In the genomic region with DNA sequence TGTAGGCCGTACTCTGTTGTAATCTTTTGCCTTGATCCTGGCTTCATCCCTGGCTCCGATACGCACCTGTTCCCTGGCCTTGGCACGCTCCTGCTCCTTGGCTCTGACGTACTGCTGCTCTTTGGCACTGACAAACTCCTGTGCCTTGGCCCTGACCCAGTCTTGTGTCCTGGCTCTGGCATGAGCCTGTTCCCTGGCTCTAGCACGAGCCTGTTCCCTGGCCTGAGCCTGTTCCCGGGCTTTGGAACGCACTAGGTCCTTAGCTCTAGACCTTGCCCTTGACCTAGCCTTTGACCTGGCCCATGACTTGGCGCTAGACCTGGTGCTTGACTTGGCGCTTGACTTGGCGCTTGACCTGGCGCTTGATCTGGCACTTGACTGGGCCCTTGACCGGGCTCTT, we compare ENCODE assay signal across 16 mouse cellular contexts. TPM values are rescaled to one million over a fixed set of nuclear protein-coding genes. Genes with fewer than 3 reads are reported as not detected.
DNase-seq lines count a peak whose midpoint lies in the region; TF ChIP-seq lines count a peak whose summit lies in the region.
"Had no signal": no experiment of that assay in that cellular context is flagged by ENCODE, and none has a peak within 500 bp of the region (broad histone marks: within the 10 kb centered on the region; RNA-seq: fewer than 3 reads in every experiment).

No protein-coding gene starts in this region.

- H3K4me3 ChIP-seq in kidney, adult 2 months (ENCODE audit: insufficient read depth, low read depth, low read length), result no peak overlapping the region
- H3K4me3 ChIP-seq: erythroblast, embryonic 14.5 days; limb, embryonic 12.5 days had no signal

- 74% methylated on average over 13 of the region's 13 CpGs for WGBS in kidney, adult 2 months

- intact Hi-C loops in left cerebral cortex, postnatal 36 days (cut with DNase I), result no loop called here

- no peaks in the 10 kb centered on the region for H3K36me3 ChIP-seq in kidney, adult 2 months (ENCODE audit: control insufficient read depth, insufficient read depth, low read length)
- H3K36me3 ChIP-seq: limb, embryonic 12.5 days had no signal

- peaks cover 4% of the 10 kb centered on the region; the same call in 1 of the 2 replicates for H3K4me1 ChIP-seq in kidney, adult 2 months (ENCODE audit: control insufficient read depth, insufficient read depth, low read length)
- H3K4me1 ChIP-seq: limb, embryonic 12.5 days had no signal

- no peak for TF ChIP-seq CTCF in kidney, adult 2 months (conservative IDR thresholded peaks at IDR 0.05; ENCODE audit: insufficient read depth, insufficient read length, low read depth, low read length)

- DNase-seq in kidney, adult 2 months, result peak; percentile 95
- DNase-seq in kidney, postnatal 4 days, result no peak
- peak; percentile 56 for DNase-seq in adrenal gland, postnatal 14 days
- peak; percentile 35 for DNase-seq in cerebellum, adult 11-12 months
- DNase-seq in gastrocnemius, adult 8-10 months (ENCODE audit: low spot score in 2 of 2), result peak; percentile 4 to 6
- no peak for DNase-seq in layer of hippocampus, adult 18-20 months (ENCODE audit: low spot score in 2 of 2)
- DNase-seq in thymus, postnatal 10 days (ENCODE audit: low spot score in 2 of 2), result no peak
- DNase-seq in left cerebral cortex, postnatal 36 days (ENCODE audit: low spot score in 2 of 2), result no peak
- DNase-seq: liver, postnatal 0 days had no signal

- H3K27me3 ChIP-seq in kidney, adult 2 months (replicated peaks; ENCODE audit: control insufficient read depth, insufficient read depth, low read length), result no peaks in the 10 kb centered on the region
- H3K27me3 ChIP-seq: limb, embryonic 12.5 days had no signal

- no peak for TF ChIP-seq POLR2A in kidney, adult 2 months (IDR thresholded peaks at IDR 0.05; ENCODE audit: low read depth, low read length)

- H3K27ac ChIP-seq in kidney, adult 2 months (ENCODE audit: insufficient read depth, low read depth, low read length), result no peak overlapping the region
- H3K27ac ChIP-seq: limb, embryonic 12.5 days had no signal

RNA-seq across cellular contexts. Expression of a gene that starts 0.8 kb away (rescaled TPM):
- polyA plus RNA-seq in kidney, adult 2 months (2012; rRNA removed), result 0.06 and 0.14 TPM in 2 replicates
- total RNA-seq in adrenal gland, postnatal 14 days (2021), result not detected in 2 replicates
- total RNA-seq in gastrocnemius, adult 8-10 months (2022), result not detected
- not detected for total RNA-seq in layer of hippocampus, adult 18-20 months (2021)
- total RNA-seq in left cerebral cortex, postnatal 36 days (2021), result not detected
- total RNA-seq: adrenal gland, postnatal 36 days; layer of hippocampus, postnatal 14 days had no signal
- polyA plus RNA-seq: erythroblast, embryonic 14.5 days; heart, postnatal 0 days; limb, embryonic 12.5 days; liver, postnatal 0 days; midbrain, embryonic 11.5 days; neural tube, embryonic 11.5 days had no signal

RNA-seq across cellular contexts. Expression of a gene that starts 22.0 kb away (rescaled TPM):
- not detected in 2 replicates for polyA plus RNA-seq in kidney, adult 2 months (2012; rRNA removed)
- total RNA-seq in adrenal gland, postnatal 14 days (2021), result not detected in 2 replicates
- not detected for total RNA-seq in gastrocnemius, adult 8-10 months (2022)
- total RNA-seq in layer of hippocampus, adult 18-20 months (2021), result not detected
- total RNA-seq in left cerebral cortex, postnatal 36 days (2021), result not detected
- total RNA-seq: adrenal gland, postnatal 36 days; layer of hippocampus, postnatal 14 days had no signal
- polyA plus RNA-seq: erythroblast, embryonic 14.5 days; heart, postnatal 0 days; limb, embryonic 12.5 days; liver, postnatal 0 days; midbrain, embryonic 11.5 days; neural tube, embryonic 11.5 days had no signal

RNA-seq across cellular contexts. Expression of a gene that starts 35.4 kb away (rescaled TPM):
- polyA plus RNA-seq in kidney, adult 2 months (2012; rRNA removed), result not detected in 2 replicates
- total RNA-seq in adrenal gland, postnatal 14 days (2021), result not detected in 2 replicates
- total RNA-seq in gastrocnemius, adult 8-10 months (2022), result not detected
- 1 to 10 TPM; 4.4 to 5.1 TPM for total RNA-seq in layer of hippocampus, adult 18-20 months (2021)
- 1 to 10 TPM; 4.8 to 6.2 TPM for total RNA-seq in left cerebral cortex, postnatal 36 days (2021)
- total RNA-seq: adrenal gland, postnatal 36 days had no signal
- polyA plus RNA-seq: erythroblast, embryonic 14.5 days; heart, postnatal 0 days; limb, embryonic 12.5 days; liver, postnatal 0 days; midbrain, embryonic 11.5 days; neural tube, embryonic 11.5 days had no signal

RNA-seq across cellular contexts. Expression of a gene that starts 35.5 kb away (rescaled TPM):
- polyA plus RNA-seq in kidney, adult 2 months (2012; rRNA removed), result not detected in 2 replicates
- total RNA-seq in adrenal gland, postnatal 14 days (2021), result not detected in 2 replicates
- total RNA-seq in gastrocnemius, adult 8-10 months (2022), result not detected
- under 1 TPM in 1 of 2 experiments, not detected in 1; 0.25 TPM for total RNA-seq in layer of hippocampus, adult 18-20 months (2021)
- under 1 TPM in 1 of 2 experiments, not detected in 1; 0.15 TPM for total RNA-seq in left cerebral cortex, postnatal 36 days (2021)
- total RNA-seq: adrenal gland, postnatal 36 days had no signal
- polyA plus RNA-seq: erythroblast, embryonic 14.5 days; heart, postnatal 0 days; limb, embryonic 12.5 days; liver, postnatal 0 days; midbrain, embryonic 11.5 days; neural tube, embryonic 11.5 days had no signal

RNA-seq across cellular contexts. Expression of a gene that starts 39.7 kb away (rescaled TPM):
- polyA plus RNA-seq in kidney, adult 2 months (2012; rRNA removed), result 3.0 and 3.1 TPM in 2 replicates
- 4.6 and 5.8 TPM in 2 replicates for total RNA-seq in adrenal gland, postnatal 14 days (2021)
- total RNA-seq in gastrocnemius, adult 8-10 months (2022), result 10 to 100 TPM in 3 of 4 experiments, 1 to 10 TPM in 1; 9.8 to 16.3 (median 13.7) TPM
- total RNA-seq in layer of hippocampus, adult 18-20 months (2021), result 1 to 10 TPM; 6.3 to 6.5 TPM
- total RNA-seq in left cerebral cortex, postnatal 36 days (2021), result 1 to 10 TPM; 6.7 to 7.5 TPM

Comparison
In these comparisons a context has a peak if more than half of its experiments do, and no peak if none do; other contexts are left out.
1. DNase-seq: peak in kidney, adult 2 months (single experiment), adrenal gland, postnatal 14 days (single experiment), cerebellum, adult 11-12 months (single experiment) and gastrocnemius, adult 8-10 months (2 of 2); none in kidney, postnatal 4 days (0 of 2), layer of hippocampus, adult 18-20 months (0 of 2), thymus, postnatal 10 days (0 of 2) and left cerebral cortex, postnatal 36 days (0 of 2).